Mouse (Mus musculus) left cerebral cortex, adult 2 months (tissue): Measurements from ENCODE around the gene Mcmbp. TPM values are rescaled to one million over a fixed set of nuclear protein-coding genes. Genes with fewer than 3 reads are reported as not detected.

Source experiments
- DNase-seq, 2 experiments: peaks; one replicate each; pipeline ENCODE4 v3.0.0; 2021 to 2022; ENCODE audit warnings: low spot score in 2 of 2, mixed read lengths in 1 of 2; ENCODE audit errors: extremely low spot score in 1 of 2
- H3K27ac ChIP-seq: fragments of 200-600 bp; 2 replicates; pipeline ENCODE4 v1.8.1; 2022
- H3K4me3 ChIP-seq: fragments of 200-600 bp; 2 replicates; pipeline ENCODE4 v1.8.1; 2022
- CTCF ChIP-seq: fragments of 200-600 bp; IDR thresholded peaks from 2 replicates; pipeline ENCODE4 v1.8.1; 2022; ENCODE audit warnings: antibody characterized with exemption, mild to moderate bottlenecking, moderate library complexity
- intact Hi-C: fragments of 180-260 bp; cut with DNase I; formaldehyde crosslinking; loops from one replicate; pipeline ENCODE4 v1.15.1; 2025
- total RNA-seq, 2 experiments: library from RNA; stranded (reverse); gene quantifications; 2 replicates each; pipeline ENCODE4 v1.2.3; 2021

The Mcmbp gene
- total RNA-seq, 2 experiments from 2014 or later, result 24.3 to 25.2 TPM

DNA sequence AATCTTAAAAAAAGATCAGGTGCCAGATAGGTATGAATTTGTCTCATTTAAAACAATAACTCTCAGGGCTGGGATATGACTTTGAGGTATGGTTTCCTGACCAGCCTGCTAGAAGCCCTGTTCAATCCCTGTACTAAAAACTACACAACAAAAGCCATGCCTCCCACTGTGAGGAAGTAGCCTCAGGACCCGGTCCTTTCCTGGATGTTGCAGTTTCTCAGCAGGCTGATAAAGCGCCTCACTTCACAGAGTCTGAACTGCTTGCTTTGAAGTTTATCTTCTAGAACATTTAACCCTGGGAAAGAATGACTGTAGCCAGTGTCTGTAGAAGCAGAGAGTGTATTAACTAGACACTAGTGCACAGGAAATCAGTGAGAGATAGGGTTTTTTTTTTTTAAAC is 71.5 kb downstream of the Mcmbp start:
- intact Hi-C loops, result no loop called here
- H3K27ac ChIP-seq, result no peak overlapping the region
- no peak for DNase-seq
- no peak for TF ChIP-seq CTCF
- no peak overlapping the region for H3K4me3 ChIP-seq

DNA sequence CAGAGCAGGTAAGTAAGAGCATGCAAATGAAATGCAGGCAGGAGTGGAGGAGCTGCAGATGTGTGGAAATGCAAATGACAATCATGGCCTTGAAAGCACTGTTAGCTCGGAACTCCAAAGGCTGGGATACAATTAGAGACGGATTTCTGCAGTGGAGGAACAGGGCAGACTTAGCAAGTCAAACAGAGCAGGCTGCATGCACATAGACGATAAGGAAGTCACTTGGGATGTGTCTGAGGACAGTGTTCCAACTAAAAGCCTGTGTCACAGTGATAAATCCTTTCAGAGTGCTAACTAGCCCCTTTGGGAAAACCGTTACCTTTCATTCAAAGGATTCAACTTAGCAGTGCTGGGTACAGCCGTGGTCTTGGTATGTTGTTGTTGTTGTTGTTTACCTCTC is 72.5 kb downstream of the Mcmbp start:
- Histone ChIP-seq H3K27ac (no peak overlapping the region), H3K4me3 (no peak overlapping the region)
- intact Hi-C loops, result no loop called here
- DNase-seq, result no peak
- no peak for TF ChIP-seq CTCF

DNA sequence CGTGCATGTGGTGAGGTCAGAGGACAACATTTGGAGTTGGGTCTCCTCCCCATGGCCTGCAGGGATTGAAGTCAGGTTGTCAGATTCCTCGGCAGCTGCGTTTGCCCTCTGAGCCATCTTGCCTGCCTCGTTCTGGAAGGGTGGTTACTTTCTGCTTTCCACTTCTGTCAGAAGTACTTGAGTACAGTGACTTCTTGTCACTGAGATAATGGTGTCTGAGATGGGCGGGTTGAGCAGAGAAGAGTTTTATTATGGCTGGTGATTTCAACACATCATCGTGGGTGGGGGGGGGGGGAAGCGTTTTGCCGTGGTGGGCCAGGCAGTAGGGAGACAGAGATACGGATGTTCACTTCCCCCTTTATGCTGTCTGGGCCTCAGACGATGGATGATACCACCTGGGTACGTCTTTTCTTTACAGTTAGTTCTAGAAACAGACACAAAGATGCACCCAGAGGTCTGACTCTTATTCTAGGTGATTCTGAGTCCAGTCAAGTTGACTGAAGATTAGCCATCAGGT is 75.4 kb downstream of the Mcmbp start:
- intact Hi-C loops, result no loop called here
- no peak for TF ChIP-seq CTCF
- no peak for DNase-seq
- no peak overlapping the region for H3K27ac ChIP-seq
- no peak overlapping the region for H3K4me3 ChIP-seq

DNA sequence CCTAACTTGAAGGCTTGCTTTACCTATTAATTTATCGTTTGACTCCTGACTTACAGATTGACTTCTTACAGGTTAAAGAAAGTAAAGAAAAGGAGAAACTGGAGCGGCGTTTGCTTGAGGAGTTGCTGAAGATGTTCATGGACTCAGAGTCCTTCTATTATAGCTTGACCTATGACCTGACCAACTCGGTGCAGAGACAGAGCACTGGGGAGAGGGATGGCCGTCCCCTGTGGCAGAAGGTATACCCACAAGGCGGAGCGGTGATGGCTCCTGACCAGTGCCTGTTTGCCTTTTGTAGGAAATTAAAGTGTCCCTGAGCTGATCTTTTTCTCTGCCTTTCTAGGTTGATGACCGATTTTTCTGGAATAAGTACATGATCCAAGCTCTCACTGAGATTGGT is 76.4 kb downstream of the Mcmbp start:
- TF ChIP-seq CTCF, result no peak

DNA sequence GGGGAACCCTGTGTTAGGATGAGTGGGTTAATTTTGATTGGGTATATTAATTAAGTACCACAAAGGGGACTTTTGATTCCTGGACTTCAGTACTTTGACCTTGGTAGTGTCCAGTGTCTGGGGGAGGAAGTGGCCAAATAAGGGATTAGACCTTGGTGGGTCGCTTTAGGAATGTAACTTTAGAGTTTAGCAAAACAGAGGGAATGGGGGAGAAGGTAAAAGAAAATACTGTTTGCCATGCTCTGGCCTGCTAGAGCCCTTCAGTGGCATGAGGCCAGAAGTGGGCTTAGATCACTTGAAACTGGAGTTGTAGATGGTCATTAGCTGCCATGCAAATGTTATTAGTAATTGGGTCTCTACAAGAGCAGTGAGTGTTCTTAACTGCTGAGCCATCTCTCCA is 83.3 kb downstream of the Mcmbp start:
- intact Hi-C loops, result no loop called here
- H3K4me3 ChIP-seq, result no peak overlapping the region
- no peak overlapping the region for H3K27ac ChIP-seq
- TF ChIP-seq CTCF, result no peak
- DNase-seq, result no peak

More for the DNA sequence above, 76.4 kb downstream of the Mcmbp start:
- intact Hi-C loops, result no loop called here
- DNase-seq, result no peak
- no peak overlapping the region for H3K4me3 ChIP-seq
- no peak overlapping the region for H3K27ac ChIP-seq

Other genes starting within 250 kb of the Mcmbp start
- gene Bag3, start 216.9 kb downstream of the Mcmbp start, total RNA-seq, result 1 to 10 TPM; 7.8 to 8.0 TPM
- 10 to 100 TPM; 89.8 to 98.9 TPM for gene Inpp5f, start 129.2 kb downstream of the Mcmbp start, total RNA-seq
- 10 to 100 TPM; 44.6 to 46.1 TPM for gene Sec23ip, start 4.4 kb upstream of the Mcmbp start, total RNA-seq